Mouse (Mus musculus): ENCODE results near the gene Angptl8.
"Not testable (repeated sequence)": the region's sequence is repeated elsewhere in the genome, so short reads cannot be mapped to it uniquely, and the experiment has no call there.

Angptl8 gene

DNA sequence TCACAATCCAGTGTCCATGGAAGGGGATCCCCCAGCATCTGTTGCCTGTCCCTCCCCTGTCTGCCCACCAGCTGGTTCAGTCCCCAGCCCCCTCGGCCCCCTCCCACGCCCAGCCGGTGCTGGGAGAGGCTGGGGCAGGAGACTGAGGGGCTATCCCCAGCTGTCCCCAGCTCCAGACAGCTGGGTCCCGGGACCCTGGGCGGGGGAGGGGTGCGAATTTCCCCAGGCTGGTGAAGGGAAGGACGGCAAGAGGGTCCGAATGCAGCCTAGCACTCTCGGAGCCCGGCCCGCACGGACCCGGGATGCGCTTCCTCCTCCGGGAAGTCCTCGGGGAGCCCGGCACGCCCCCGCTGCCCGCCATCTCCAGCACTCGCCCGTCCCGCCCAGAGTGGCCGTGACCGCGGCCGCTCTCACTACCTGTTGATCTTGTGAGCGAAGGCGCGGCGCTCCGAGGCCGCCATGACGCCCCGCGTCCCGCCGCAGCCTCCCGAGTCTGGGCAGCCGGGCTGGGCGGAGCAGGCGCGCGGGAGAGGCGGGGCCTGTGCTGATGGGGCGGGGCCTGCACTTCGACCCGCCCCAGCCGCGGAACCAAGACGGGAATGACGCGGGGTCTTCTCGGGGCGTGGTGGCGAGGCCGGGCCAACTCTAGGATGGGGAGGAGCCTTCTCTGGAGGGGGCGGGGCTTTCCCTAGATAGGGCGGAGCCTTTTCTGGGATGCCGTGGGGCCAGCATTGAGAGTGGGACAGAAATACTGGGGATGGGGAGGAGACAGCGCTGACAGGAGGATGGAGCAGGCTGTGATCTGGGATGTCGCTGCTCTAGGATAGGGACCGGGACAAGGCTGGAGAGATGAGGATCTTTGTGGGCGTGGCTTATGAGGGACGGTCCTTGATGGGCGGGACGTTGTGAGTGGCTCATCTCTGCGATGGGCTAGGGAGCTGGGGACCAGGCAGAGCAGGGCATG is 17.1 kb downstream of the Angptl8 start, which contains the start of gene Dock6:
Gene Dock6, minus strand, starts transcription at position 508 of the 964 bp plus-strand sequence.
- peak; percentile 88 for DNase-seq

DNA sequence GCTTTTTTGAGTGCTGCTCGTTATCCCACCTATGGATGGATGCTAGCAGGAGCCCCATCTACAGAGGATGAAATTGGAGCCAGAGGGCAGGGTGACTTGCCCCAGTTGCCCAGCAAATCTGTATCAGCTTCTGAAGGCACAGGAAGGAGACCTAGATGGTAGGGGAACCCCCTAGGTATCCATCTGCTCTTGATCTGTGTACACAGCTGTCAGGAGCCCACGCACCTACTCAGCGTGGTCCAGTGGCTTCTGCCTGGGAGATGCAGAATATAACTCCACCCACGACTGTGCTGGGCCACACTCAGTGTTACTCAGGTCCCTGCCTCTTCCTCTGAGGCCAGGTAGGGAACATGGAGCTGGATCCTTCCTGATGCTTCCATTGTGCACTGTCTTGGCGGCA is 18.7 kb downstream of the Angptl8 start:
- no peak for DNase-seq

DNA sequence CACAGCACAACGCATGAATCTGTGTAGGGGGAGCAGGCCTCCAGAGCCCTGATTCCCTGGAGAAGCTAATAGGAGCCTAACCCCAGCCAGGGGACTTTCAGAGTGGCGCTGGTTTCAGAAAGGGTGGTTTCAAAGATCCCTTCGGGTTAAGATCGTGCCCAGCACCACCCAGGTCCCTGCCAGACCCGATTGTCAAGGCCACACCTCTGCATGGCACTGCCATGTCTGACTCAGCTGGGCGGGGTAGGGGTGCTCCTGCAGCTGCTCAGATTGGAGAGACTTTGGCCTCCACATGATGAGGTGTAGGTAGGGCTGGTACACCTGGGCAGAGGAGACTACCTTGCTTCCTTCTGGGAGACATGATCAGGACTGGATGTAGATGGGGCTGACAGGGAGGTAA is 19.6 kb downstream of the Angptl8 start:
- no peak for DNase-seq

DNA sequence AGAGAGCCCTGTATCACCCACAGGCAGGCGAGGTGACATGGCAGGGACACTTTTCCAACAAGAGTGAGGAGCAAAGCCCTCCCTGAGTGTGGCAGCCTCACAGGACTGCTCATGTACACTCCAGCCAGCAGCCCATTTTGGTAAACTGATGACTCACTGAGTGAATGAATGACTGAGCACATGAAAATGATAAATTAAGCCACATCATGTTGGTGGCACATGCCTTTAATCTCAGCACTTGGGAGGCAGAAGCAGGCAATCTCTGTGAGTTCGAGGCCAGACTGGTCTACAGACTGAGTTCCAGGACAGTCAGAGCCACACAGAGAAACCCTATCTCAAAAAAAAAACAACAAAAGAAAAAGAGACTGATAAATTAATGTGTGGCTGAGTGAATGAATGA is 22.2 kb downstream of the Angptl8 start:
- DNase-seq: no peak

DNA sequence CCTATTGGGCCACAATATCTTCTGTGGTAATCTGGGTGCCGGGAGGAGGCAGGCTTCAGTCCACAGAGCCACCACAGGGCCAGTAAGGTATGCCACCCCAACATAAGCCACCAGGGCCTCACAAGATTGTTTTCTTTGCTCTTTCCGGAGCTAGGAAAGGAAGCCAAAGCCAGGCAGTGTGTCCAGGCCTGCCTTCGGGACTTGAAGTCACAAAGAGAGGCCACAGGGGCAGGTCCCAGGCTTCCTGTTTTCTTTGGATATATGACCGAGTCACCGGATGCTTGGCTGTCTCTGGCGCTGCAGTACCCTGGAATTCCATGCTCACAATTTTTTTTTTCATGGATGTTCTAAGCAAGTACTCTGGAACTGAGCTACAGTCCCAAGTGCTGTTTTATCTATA is 22.8 kb downstream of the Angptl8 start:
- peak; percentile 86 for DNase-seq

DNA sequence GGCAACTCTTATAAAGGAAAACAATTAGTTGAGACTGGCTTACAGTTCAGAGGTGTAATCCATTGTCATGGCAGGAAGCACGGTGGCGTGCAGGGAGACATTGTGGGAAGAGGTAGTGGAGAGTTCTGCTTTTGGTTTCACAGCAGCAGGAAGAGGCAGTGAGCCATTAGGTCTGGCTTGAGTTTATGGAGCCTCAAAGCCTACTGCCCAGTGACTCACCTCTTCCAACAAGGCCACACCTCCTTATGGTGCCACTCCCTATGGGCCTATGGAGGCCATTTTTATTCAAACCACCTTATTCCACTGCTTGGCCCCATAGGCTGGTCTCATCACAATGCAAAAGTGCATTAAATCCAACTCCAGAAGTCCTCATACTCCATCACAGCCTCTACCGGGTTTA is 24.3 kb downstream of the Angptl8 start:
- DNase-seq: no peak

DNA sequence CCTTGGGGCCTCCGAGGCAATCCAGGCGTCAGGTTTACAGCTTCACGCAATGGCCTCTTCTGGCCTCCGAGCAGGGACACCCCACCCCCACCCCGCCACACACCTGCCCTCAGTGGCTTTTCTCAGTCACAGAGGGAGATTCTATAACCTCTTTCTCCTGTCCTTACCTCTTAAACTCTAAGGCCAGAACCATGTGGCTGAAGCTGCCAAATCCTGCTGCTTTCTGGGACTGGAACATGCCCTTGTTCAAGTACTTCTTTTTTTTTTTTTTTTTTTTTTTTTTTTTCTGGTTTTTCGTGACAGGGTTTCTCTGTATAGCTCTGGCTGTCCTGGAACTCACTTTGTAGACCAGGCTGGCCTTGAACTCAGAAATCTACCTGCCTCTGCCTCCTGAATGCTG is 25.0 kb downstream of the Angptl8 start:
- not testable (repeated sequence) for DNase-seq

DNA sequence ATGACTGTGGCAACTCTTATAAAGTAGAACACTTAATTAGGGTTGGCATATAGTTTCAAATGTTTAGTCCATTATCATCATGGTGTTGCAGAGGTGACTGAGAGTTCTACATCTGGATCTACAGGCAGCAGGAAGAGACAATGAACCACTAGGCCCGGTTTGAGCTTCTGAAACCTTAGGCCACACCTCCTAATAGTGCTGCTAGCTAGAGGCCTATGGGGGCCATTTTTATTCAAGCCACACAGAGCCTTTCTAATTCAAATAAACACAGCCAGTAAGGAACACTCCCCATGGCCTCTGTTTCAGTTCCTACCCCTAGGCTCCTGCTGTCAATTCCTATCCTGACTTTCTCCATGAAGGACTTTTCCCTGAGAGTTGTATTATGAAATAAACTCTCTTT is 26.9 kb downstream of the Angptl8 start:
- DNase-seq: no peak

DNA sequence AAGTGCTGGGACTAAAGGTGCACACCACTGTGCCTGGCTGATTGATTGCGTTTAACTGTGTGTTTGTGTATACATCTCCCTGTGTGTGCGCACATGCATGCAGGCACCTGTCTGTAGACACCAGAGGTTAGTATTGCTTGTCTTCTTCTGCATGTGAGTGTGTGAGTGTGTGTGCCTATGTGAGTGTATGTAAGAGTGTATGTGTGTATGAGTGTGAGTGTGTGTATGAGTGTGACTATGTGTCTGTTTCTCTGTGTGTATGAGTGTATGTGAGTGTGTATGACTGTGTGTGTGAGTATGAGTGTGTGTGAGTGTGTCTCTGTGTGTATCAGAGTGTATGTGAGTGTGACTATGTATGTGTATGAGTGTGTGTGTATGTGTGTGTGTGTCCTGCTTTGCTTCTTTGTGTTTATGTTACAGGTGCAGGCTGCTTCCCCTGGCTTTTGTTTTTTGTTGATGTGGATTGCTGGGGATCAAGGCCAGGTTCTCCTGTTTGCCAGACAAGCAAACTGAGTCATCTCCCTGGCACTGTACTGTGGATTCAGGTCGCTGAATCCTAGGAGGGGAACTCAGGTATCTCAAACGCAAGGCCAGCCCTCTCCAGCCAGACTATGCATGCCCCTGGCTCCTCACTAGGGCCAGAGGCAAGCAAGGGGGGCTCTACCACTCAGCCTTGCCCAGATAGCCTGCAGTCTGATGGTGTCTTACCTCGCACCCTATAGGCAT is 30.5 kb downstream of the Angptl8 start:
- no peak for DNase-seq

DNA sequence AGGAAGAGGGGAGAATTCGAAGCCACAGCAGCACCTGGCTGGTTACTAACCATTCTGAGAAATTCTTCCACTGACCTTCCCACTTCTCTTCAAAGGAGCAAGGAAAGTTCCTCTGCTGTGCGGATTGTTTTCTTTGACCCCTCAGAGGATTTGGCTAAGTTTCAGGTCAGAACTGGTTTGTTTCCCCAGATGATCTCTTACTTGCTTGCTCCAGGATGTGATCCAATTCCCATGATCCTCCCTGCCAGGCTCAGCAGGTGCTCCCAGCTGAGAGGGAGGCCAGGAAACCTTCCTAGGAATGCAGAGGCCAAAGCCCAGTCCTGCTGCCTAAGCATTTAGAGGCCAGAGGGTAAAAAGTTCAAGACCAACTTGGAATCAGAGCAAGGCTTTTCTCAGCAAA is 31.3 kb downstream of the Angptl8 start:
- peak; percentile 86 for DNase-seq

DNA sequence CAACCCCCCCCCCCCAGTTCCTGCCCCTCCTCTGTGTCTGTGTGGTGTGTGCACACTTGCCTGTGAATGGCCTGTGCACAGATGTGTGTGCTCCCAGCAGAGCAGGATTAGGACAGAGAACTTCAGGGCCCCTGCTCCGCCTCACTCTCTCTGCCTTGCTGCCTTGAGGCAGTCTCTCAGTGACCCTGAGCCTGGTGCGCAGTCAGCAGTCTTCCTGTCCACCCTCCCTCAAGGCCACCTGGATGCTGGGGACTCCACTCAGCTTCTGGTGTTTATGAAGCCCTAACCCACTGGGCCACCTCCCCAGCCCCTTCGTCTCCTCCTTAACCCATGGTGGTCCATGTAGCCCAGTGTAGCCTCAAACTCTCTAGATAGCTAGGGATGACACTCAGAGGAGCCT is 32.4 kb downstream of the Angptl8 start:
- no peak for DNase-seq

DNA sequence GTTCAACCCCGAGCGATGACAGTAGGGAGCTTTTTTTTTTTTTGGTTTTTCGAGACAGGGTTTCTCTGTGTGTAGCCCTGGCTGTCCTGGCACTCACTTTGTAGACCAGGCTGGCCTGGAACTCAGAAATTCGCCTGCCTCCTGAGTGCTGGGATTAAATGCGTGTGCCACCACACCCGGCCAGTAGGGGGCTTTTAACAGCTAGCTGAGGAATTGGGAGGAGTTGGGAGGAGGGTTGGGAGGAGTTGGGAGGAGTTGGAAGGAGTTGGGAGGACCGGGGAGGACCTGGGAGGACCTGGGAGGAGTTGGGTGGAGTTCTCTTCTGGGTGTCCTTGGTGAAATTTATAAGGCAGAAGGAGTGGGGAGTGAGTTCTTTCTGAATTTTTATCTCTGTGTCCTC is 34.0 kb downstream of the Angptl8 start:
- peak; percentile 51 for DNase-seq

DNA sequence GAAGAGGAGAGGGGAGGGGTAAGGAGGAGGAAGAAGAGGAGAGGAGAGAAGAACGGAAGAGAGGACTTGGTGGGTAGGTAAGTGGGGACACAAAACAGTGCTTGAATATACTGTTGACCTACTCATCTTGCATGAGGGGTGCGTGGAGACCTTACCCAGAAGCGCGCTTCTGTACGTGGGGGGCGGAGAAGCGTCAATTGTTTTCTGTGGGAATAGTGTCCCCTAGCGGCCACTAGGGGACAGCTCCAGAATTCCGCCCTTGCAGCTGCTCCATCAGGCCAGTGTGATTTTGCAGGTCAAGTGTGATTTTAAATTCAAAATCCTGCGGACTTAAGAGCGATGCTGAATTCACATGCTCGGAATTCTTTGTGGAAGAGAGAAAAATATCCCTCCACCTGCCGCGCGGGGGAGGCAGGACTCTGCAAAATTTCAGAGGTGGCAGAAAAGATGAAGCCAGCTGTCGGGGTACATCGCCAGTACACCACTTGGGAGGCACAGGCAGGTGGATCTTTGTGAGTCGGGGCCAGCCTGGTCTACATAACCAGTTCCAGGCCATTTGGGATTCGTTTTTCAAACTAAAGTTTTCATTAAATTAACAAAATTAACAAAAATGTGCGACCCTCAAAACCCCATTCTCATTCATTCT is 35.7 kb downstream of the Angptl8 start:
- no peak for DNase-seq

DNA sequence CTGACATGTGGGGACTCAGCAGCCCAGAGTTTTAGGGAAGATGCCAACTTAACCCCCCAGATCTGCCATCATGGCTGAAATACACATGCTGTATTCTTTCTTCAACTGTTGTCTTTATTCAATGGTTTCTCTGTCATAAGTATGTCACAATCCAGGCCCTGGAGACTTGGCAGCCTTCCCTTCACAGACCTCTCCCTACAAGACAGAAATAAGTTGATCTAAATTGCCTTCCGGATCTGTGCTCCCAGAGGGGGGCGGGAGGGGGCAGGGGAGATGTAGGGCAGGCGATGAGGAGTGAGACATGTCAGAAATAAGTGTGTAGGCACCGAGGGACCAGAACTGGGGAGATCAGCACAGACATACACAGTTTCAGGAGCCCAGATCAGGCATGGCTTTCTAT is 36.9 kb downstream of the Angptl8 start:
- no peak for DNase-seq

DNA sequence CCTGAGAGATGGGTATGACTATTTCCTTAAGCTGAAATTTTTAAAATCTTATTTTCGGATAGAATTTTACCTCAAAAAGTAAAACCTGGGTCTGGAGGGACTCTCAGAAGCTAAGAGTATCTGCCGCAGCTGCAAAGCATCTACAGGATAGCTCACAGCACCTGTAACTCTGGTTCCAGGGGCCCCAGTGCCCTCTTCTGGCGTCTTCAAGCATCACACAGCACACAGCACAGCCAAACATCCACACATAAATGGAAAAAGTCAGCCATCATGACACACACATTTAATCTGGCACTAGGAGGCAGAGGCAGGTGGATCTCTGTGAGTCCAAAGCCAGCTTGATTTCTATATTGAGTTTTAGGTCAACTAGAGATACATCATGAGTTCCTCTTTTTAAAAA is 41.3 kb downstream of the Angptl8 start:
- no peak for DNase-seq
